Mouse (Mus musculus) cortical plate, adult 2 months (tissue): ENCODE data around the gene Dusp3.

Source experiments
- CTCF ChIP-seq: fragments of 200-500 bp; IDR thresholded peaks from 2 replicates; pipeline ENCODE4 v1.5.1; 2011; ENCODE audit warnings: mild to moderate bottlenecking, control low read depth, low read length; ENCODE audit not compliant: insufficient read depth; ENCODE audit errors: extremely low read depth
- POLR2A ChIP-seq: fragments of 200-500 bp; IDR thresholded peaks from 2 replicates; pipeline ENCODE4 v1.6.1; 2011; ENCODE audit warnings: mild to moderate bottlenecking, low read length, control low read depth; ENCODE audit not compliant: insufficient read depth; ENCODE audit errors: extremely low read depth

DNA sequence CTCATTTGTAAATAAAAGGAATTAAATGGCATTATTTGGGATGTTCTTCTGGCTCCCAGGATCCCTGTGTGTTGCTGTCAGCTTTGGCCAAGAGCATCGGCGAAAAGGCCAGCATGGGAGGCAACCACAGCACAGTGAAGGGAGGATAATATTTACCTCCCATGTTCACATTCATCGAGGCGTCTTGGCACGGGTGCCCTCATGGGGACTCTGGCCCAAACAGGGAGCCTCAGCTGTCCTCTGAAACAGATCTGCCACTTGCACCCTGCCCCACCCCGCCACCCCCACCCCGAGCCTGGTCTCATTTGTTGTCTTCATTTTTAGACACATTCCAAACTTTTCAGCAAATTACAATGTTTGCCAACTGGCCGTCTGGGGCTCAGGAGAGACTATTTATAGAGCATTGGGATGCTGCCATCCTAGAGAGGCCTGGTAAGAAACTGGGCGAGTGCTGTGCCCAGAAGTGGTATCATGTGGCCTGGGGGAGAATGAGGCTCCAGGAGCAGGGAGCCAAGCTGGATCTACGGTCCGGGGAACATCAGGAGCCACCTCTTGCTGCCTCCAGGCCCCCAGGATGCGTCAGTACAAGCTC lies 65.4 kb downstream of the Dusp3 start:
- TF ChIP-seq CTCF: no peak
- TF ChIP-seq POLR2A: no peak
